ENCODE assay signal across 8 mouse cellular contexts in the genomic region with DNA sequence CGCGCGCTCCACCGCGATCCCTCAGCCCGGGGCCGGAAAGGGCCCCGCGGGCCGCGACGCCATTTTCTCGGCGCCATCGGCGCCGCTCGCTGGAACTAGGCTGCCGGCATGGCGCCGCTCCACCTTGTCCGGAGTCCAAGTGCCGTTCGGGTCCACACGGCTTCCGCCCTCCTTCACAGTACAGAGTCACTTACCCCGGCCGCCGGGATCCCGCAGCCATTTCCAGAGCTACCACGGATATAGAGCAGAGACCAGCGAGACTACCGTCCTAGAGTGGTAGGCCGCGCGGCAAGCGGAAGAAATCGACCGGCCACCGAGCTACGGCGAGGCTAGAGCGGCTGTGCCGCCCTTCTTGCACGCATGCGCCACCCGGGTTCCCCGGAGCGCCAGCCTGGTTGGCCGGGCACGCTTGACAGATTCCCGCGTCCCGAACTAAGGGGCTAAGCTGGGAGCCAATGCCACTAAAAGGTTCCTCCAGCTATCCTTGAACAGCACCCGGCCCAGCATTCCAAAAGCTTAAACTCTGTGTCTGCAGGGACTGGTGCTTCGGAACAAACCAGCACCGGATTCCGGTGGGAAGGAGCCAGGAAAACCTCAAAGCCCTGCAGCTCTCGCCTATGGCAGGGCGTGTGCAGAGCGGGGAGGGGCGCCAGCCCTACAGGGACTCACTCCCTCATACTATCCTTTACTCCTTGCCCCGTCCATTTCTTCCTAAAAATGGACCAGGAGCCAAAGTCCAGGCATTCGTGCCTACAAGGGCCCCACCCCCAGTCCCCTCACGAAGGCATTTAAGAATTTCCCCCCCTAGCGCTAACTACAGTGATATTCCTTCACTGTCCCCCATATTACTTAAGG. TPM values are rescaled to one million over a fixed set of nuclear protein-coding genes. Genes with fewer than 3 reads are reported as not detected.
A peak's percentile ranks its signal among the peaks of the same experiment; 100 is the strongest.
DNase-seq lines count a peak whose midpoint lies in the region; ATAC-seq and TF ChIP-seq lines count a peak whose summit lies in the region.

No protein-coding gene starts in this region.

- no peaks in the 10 kb centered on the region for H3K27me3 ChIP-seq in hindbrain, embryonic 10.5 days (ENCODE audit: insufficient read depth, poor library complexity, severe bottlenecking)
- no peaks in the 10 kb centered on the region for H3K27me3 ChIP-seq in lung, embryonic 16.5 days (ENCODE audit: control insufficient read depth, insufficient read depth, low read depth, low read length)
- H3K27me3 ChIP-seq in thymus, adult 2 months (ENCODE audit: control insufficient read depth, insufficient read depth, low read length) = no peaks in the 10 kb centered on the region

- WGBS in hindbrain, embryonic 10.5 days = under 1% methylated on average over 66 of the region's 66 CpGs
- WGBS in lung, embryonic 16.5 days = under 1% methylated on average over 66 of the region's 66 CpGs
- under 1% methylated on average over 66 of the region's 66 CpGs for WGBS in thymus, adult 2 months

- TF ChIP-seq CTCF in thymus, adult 2 months (IDR thresholded peaks at IDR 0.05; ENCODE audit: borderline replicate concordance, control insufficient read depth, extremely low read depth, insufficient read depth, low read length, poor library complexity) = 0 out of 2 replicates have a peak, but pooled peaks have one; percentile 8

- TF ChIP-seq POLR2A in thymus, adult 2 months (IDR thresholded peaks at IDR 0.05; ENCODE audit: control insufficient read depth, extremely low read depth, insufficient read depth, low read length, poor library complexity) = peak; percentile 63

- H3K27ac ChIP-seq in hindbrain, embryonic 10.5 days = peak overlapping the region; percentile 99
- peak overlapping the region; percentile 96 for H3K27ac ChIP-seq in lung, embryonic 16.5 days (ENCODE audit: low read length)
- H3K27ac ChIP-seq in thymus, adult 2 months (ENCODE audit: control insufficient read depth, insufficient read depth, low read length) = peak overlapping the region; percentile 65

- peak; percentile 96 for ATAC-seq in frontal cortex, adult (ENCODE audit: low TSS enrichment)
- peak; percentile 96 for ATAC-seq in lung, embryonic 16.5 days (ENCODE audit: low read depth)

- H3K4me1 ChIP-seq in hindbrain, embryonic 10.5 days (replicated peaks) = peaks cover 36% of the 10 kb centered on the region
- H3K4me1 ChIP-seq in lung, embryonic 16.5 days (replicated peaks; ENCODE audit: control insufficient read depth, insufficient read depth, low read length) = peaks cover 30% of the 10 kb centered on the region
- H3K4me1 ChIP-seq in thymus, adult 2 months (replicated peaks; ENCODE audit: control insufficient read depth, insufficient read depth, low read length) = peaks cover 23% of the 10 kb centered on the region

- H3K36me3 ChIP-seq in hindbrain, embryonic 10.5 days = peaks cover 33% of the 10 kb centered on the region
- no peaks in the 10 kb centered on the region for H3K36me3 ChIP-seq in lung, embryonic 16.5 days (ENCODE audit: control insufficient read depth, insufficient read depth, low read length)
- H3K36me3 ChIP-seq in thymus, adult 2 months (ENCODE audit: control insufficient read depth, insufficient read depth, low read length) = no peaks in the 10 kb centered on the region

- peak overlapping the region; percentile 93 for H3K9ac ChIP-seq in lung, embryonic 16.5 days (ENCODE audit: low read length)

- H3K4me3 ChIP-seq in hindbrain, embryonic 10.5 days = peak overlapping the region; percentile 94
- peak overlapping the region; percentile 87 for H3K4me3 ChIP-seq in lung, embryonic 16.5 days (ENCODE audit: low read length)
- H3K4me3 ChIP-seq in thymus, adult 2 months (ENCODE audit: control insufficient read depth, insufficient read depth, low read length) = peak overlapping the region; percentile 85

- H3K9me3 ChIP-seq in hindbrain, embryonic 10.5 days = no peaks in the 10 kb centered on the region
- H3K9me3 ChIP-seq in lung, embryonic 16.5 days (ENCODE audit: control insufficient read depth, low read length) = no peaks in the 10 kb centered on the region

- peak; percentile 95 for DNase-seq in MN1 (ENCODE audit: low spot score)
- peak; percentile 91 for DNase-seq in cerebellum, adult 9-10 months
- DNase-seq in hindbrain, embryonic 10.5 days (ENCODE audit: low spot score) = peak; percentile 93
- DNase-seq in layer of hippocampus, adult 9-11 months = peak; percentile 91
- peak; percentile 84 for DNase-seq in ovary, adult 18-20 months (ENCODE audit: low spot score)
- DNase-seq in thymus, adult 2 months = peak; percentile 91

- peak overlapping the region; percentile 89 for H3K4me2 ChIP-seq in lung, embryonic 16.5 days (ENCODE audit: low read depth, low read length)

RNA-seq across cellular contexts. Expression of a gene that starts 7.8 kb away (rescaled TPM):
- 31.9 and 33.3 TPM in 2 replicates for polyA plus RNA-seq in hindbrain, embryonic 10.5 days (2016; fragmentation: Nextera tagmentation; extraction: Ambion mirVana)
- polyA plus RNA-seq in lung, embryonic 16.5 days (2015; fragmentation: Nextera tagmentation; extraction: Ambion mirVana) = 27.6 and 28.2 TPM in 2 replicates
- polyA plus RNA-seq in thymus, adult 2 months (2012; rRNA removed) = 40.7 and 42.2 TPM in 2 replicates

RNA-seq across cellular contexts. Expression of a gene that starts 7.9 kb away (rescaled TPM):
- polyA plus RNA-seq in hindbrain, embryonic 10.5 days (2016; fragmentation: Nextera tagmentation; extraction: Ambion mirVana) = 50.0 and 50.8 TPM in 2 replicates
- polyA plus RNA-seq in lung, embryonic 16.5 days (2015; fragmentation: Nextera tagmentation; extraction: Ambion mirVana) = 49.4 and 50.9 TPM in 2 replicates
- 34.9 and 35.5 TPM in 2 replicates for polyA plus RNA-seq in thymus, adult 2 months (2012; rRNA removed)

RNA-seq across cellular contexts. Expression of a gene that starts 23.1 kb away (rescaled TPM):
- 0.25 and 0.54 TPM in 2 replicates for polyA plus RNA-seq in hindbrain, embryonic 10.5 days (2016; fragmentation: Nextera tagmentation; extraction: Ambion mirVana)
- polyA plus RNA-seq in lung, embryonic 16.5 days (2015; fragmentation: Nextera tagmentation; extraction: Ambion mirVana) = 1.5 and 2.1 TPM in 2 replicates
- 24.9 and 26.4 TPM in 2 replicates for polyA plus RNA-seq in thymus, adult 2 months (2012; rRNA removed)

RNA-seq across cellular contexts. Expression of a gene that starts 59.5 kb away (rescaled TPM):
- 0.14 and 0.30 TPM in 2 replicates for polyA plus RNA-seq in hindbrain, embryonic 10.5 days (2016; fragmentation: Nextera tagmentation; extraction: Ambion mirVana)
- polyA plus RNA-seq in lung, embryonic 16.5 days (2015; fragmentation: Nextera tagmentation; extraction: Ambion mirVana) = 0.15 TPM in 1 of 2 replicates, not detected in the other
- 0.09 TPM in 1 of 2 replicates, not detected in the other for polyA plus RNA-seq in thymus, adult 2 months (2012; rRNA removed)

Comparison
In these comparisons a context has a peak if more than half of its experiments do, and no peak if none do; other contexts are left out.
1. Peak in every context shown above with its lines: DNase-seq, ATAC-seq, H3K4me3 ChIP-seq and H3K27ac ChIP-seq.